25 mouse cellular contexts compared by ENCODE assay signal in genomic region chr2:177535876-177536275, GRCm38 (mm10). TPM values are rescaled to one million over a fixed set of nuclear protein-coding genes. Genes with fewer than 3 reads are reported as not detected.
"Had no signal": no experiment of that assay in that cellular context is flagged by ENCODE, and none has a peak within 500 bp of the region (broad histone marks: within the 10 kb centered on the region; RNA-seq: fewer than 3 reads in every experiment).

No protein-coding gene starts in this region.

- ATAC-seq: liver, postnatal 0 days; lung, postnatal 0 days; midbrain, embryonic 13.5 days; midbrain, embryonic 15.5 days had no signal

- H3K36me3 ChIP-seq: liver, embryonic 15.5 days; lung, embryonic 15.5 days; midbrain, embryonic 13.5 days; midbrain, embryonic 15.5 days; neural tube, embryonic 12.5 days; stomach, embryonic 15.5 days had no signal

- DNase-seq: liver, postnatal 0 days; lung, adult 2 months; lung, postnatal 14 days; lung, postnatal 36 days; right cerebral cortex, postnatal 14 days; thymus, postnatal 25 days; thymus, postnatal 4 days had no signal

- H3K4me3 ChIP-seq: liver, embryonic 15.5 days; lung, embryonic 15.5 days; midbrain, embryonic 13.5 days; midbrain, embryonic 15.5 days; neural tube, embryonic 12.5 days; stomach, embryonic 15.5 days had no signal

- H3K9me3 ChIP-seq: liver, embryonic 15.5 days; stomach, embryonic 15.5 days had no signal

- H3K4me1 ChIP-seq: liver, embryonic 15.5 days; lung, embryonic 15.5 days; midbrain, embryonic 13.5 days; midbrain, embryonic 15.5 days; neural tube, embryonic 12.5 days; stomach, embryonic 15.5 days had no signal

- H3K27me3 ChIP-seq: liver, embryonic 15.5 days; lung, embryonic 15.5 days; midbrain, embryonic 13.5 days; midbrain, embryonic 15.5 days; neural tube, embryonic 12.5 days; stomach, embryonic 15.5 days had no signal

RNA-seq across cellular contexts. Expression of gene Gm14403, which starts 37.9 kb away (rescaled TPM):
- total RNA-seq: monocyte, adult 5-6 weeks had no signal

RNA-seq across cellular contexts. Expression of gene Gm14406, which starts 42.1 kb away (rescaled TPM):
- total RNA-seq: midbrain, postnatal 0 days; neutrophil, adult 5-6 weeks had no signal
- polyA plus RNA-seq: liver, embryonic 15.5 days; liver, postnatal 0 days; lung, adult 2 months; lung, embryonic 15.5 days; lung, postnatal 0 days; macrophage; midbrain, embryonic 11.5 days; midbrain, embryonic 13.5 days; midbrain, embryonic 15.5 days; midbrain, postnatal 0 days; neural tube, embryonic 12.5 days; neural tube, embryonic 14.5 days; spleen, adult 2 months; stomach, embryonic 15.5 days; stomach, postnatal 0 days; testis, adult 2 months; thymus, postnatal 0 days; urinary bladder, adult 2 months had no signal
